Comparison of ENCODE assay signal across 8 mouse cellular contexts in genomic region chr4:119539836-119540532, GRCm38 (mm10). TPM values are rescaled to one million over a fixed set of nuclear protein-coding genes. Genes with fewer than 3 reads are reported as not detected.
DNase-seq lines count a peak whose midpoint lies in the region; ATAC-seq and TF ChIP-seq lines count a peak whose summit lies in the region.

No protein-coding gene starts in this region.

- H3K4me1 ChIP-seq in embryonic facial prominence, embryonic 11.5 days (ENCODE audit: control insufficient read depth, insufficient read depth, low read length), result no peaks in the 10 kb centered on the region; the same call in 1 of the 2 replicates
- peaks cover 13% of the 10 kb centered on the region for H3K4me1 ChIP-seq in lung, adult 2 months (ENCODE audit: control insufficient read depth, insufficient read depth, low read length)
- H3K4me1 ChIP-seq in neural tube, embryonic 13.5 days (replicated peaks), result peaks cover 32% of the 10 kb centered on the region

- peak; percentile 42 for ATAC-seq in embryonic facial prominence, embryonic 11.5 days (replicated peaks; ENCODE audit: insufficient number of reproducible peaks, low FRiP score, low TSS enrichment, low read depth)
- peak; percentile 49 for ATAC-seq in neural tube, embryonic 13.5 days (ENCODE audit: low read depth)

- no peak; the same call in 1 of the 2 replicates for TF ChIP-seq POLR2A in lung, adult 2 months (IDR thresholded peaks at IDR 0.05; ENCODE audit: borderline replicate concordance, extremely low read depth, low read depth, low read length)

- H3K27me3 ChIP-seq in embryonic facial prominence, embryonic 11.5 days (ENCODE audit: control insufficient read depth, insufficient read depth, low read length), result no peaks in the 10 kb centered on the region
- no peaks in the 10 kb centered on the region for H3K27me3 ChIP-seq in neural tube, embryonic 13.5 days

- H3K9me3 ChIP-seq in embryonic facial prominence, embryonic 11.5 days (replicated peaks; ENCODE audit: control insufficient read depth, low read length), result no peaks in the 10 kb centered on the region
- no peaks in the 10 kb centered on the region for H3K9me3 ChIP-seq in neural tube, embryonic 13.5 days

- no peaks in the 10 kb centered on the region for H3K36me3 ChIP-seq in embryonic facial prominence, embryonic 11.5 days (replicated peaks; ENCODE audit: control insufficient read depth, insufficient read depth, low read depth, low read length)
- no peaks in the 10 kb centered on the region for H3K36me3 ChIP-seq in neural tube, embryonic 13.5 days

- peak overlapping the region; percentile 97 for H3K4me3 ChIP-seq in embryonic facial prominence, embryonic 11.5 days (ENCODE audit: low read depth, low read length)
- peak overlapping the region; percentile 97 for H3K4me3 ChIP-seq in lung, adult 2 months (replicated peaks; ENCODE audit: extremely low read depth, low read depth, low read length)
- H3K4me3 ChIP-seq in neural tube, embryonic 13.5 days, result peak overlapping the region; percentile 97

- H3K27ac ChIP-seq in embryonic facial prominence, embryonic 11.5 days (replicated peaks; ENCODE audit: low read depth, low read length), result peak overlapping the region; percentile 95
- peak overlapping the region; percentile 98 for H3K27ac ChIP-seq in neural tube, embryonic 13.5 days (replicated peaks)

- TF ChIP-seq CTCF in lung, adult 2 months (IDR thresholded peaks at IDR 0.05; ENCODE audit: insufficient read depth, low read length), result no peak

- peak overlapping the region; percentile 87 for H3K9ac ChIP-seq in embryonic facial prominence, embryonic 11.5 days (replicated peaks; ENCODE audit: low read length)
- peak overlapping the region; percentile 96 for H3K9ac ChIP-seq in neural tube, embryonic 13.5 days

- WGBS in embryonic facial prominence, embryonic 11.5 days, result under 1% methylated on average over 45 of the region's 76 CpGs
- WGBS in lung, adult 2 months, result under 1% methylated on average over 66 of the region's 76 CpGs
- under 1% methylated on average over 65 of the region's 76 CpGs for WGBS in neural tube, embryonic 13.5 days

- peak overlapping the region; percentile 74 for H3K4me2 ChIP-seq in embryonic facial prominence, embryonic 11.5 days (ENCODE audit: low read depth, low read length)
- peak overlapping the region; percentile 82 for H3K4me2 ChIP-seq in neural tube, embryonic 13.5 days

- peak; percentile 82 for DNase-seq in CD4-positive helper T cell, adult 2 months (ENCODE audit: low read depth, low spot score)
- DNase-seq in adipocyte (ENCODE audit: low spot score), result peak; percentile 67
- DNase-seq in embryonic facial prominence, embryonic 11.5 days (ENCODE audit: low spot score), result peak; percentile 59
- peak; percentile 9 for DNase-seq in heart, adult 8-10 months (ENCODE audit: low spot score)
- peak; percentile 23 to 24 for DNase-seq in kidney, adult 8-10 months
- peak; percentile 45 for DNase-seq in lung, adult 2 months
- DNase-seq in thymus, adult 18-20 months, result peak; percentile 39 to 44

RNA-seq across cellular contexts. Expression of gene Frg2f1, which starts 0.7 kb away (rescaled TPM):
- polyA plus RNA-seq in embryonic facial prominence, embryonic 11.5 days (2014; fragmentation: Nextera tagmentation; extraction: Ambion mirVana), result 3.0 and 3.1 TPM in 2 replicates
- 1 to 10 TPM; 3.6 to 6.7 (median 5.8) TPM for total RNA-seq in heart, adult 8-10 months (2022)
- polyA plus RNA-seq in lung, adult 2 months (2012; rRNA removed), result 5.1 and 5.9 TPM in 2 replicates
- 5.4 and 7.2 TPM in 2 replicates for polyA plus RNA-seq in neural tube, embryonic 13.5 days (2015; fragmentation: Nextera tagmentation; extraction: Ambion mirVana)

RNA-seq across cellular contexts. Expression of gene Foxj3, which starts 3.2 kb away (rescaled TPM):
- polyA plus RNA-seq in embryonic facial prominence, embryonic 11.5 days (2014; fragmentation: Nextera tagmentation; extraction: Ambion mirVana), result 25.7 and 30.9 TPM in 2 replicates
- 10 to 100 TPM; 29.3 to 31.3 (median 29.7) TPM for total RNA-seq in heart, adult 8-10 months (2022)
- 14.1 and 18.0 TPM in 2 replicates for polyA plus RNA-seq in lung, adult 2 months (2012; rRNA removed)
- 23.5 and 26.1 TPM in 2 replicates for polyA plus RNA-seq in neural tube, embryonic 13.5 days (2015; fragmentation: Nextera tagmentation; extraction: Ambion mirVana)

RNA-seq across cellular contexts. Expression of gene Rimkla, which starts 47.6 kb away (rescaled TPM):
- polyA plus RNA-seq in embryonic facial prominence, embryonic 11.5 days (2014; fragmentation: Nextera tagmentation; extraction: Ambion mirVana), result 2.2 and 2.7 TPM in 2 replicates
- 1 to 10 TPM in 1 of 4 experiments, under 1 TPM in 3; 0.38 to 1.1 (median 0.72) TPM for total RNA-seq in heart, adult 8-10 months (2022)
- 0.14 and 0.19 TPM in 2 replicates for polyA plus RNA-seq in lung, adult 2 months (2012; rRNA removed)
- 26.3 and 28.7 TPM in 2 replicates for polyA plus RNA-seq in neural tube, embryonic 13.5 days (2015; fragmentation: Nextera tagmentation; extraction: Ambion mirVana)

Comparison
In these comparisons a context has a peak if more than half of its experiments do, and no peak if none do; other contexts are left out.
1. Peak in every context shown above with its lines: DNase-seq, ATAC-seq, H3K4me3 ChIP-seq and H3K27ac ChIP-seq.
2. DNase-seq: peak in every context shown above with its lines; median percentile 82 in CD4-positive helper T cell, adult 2 months; 67 in adipocyte; 59 in embryonic facial prominence, embryonic 11.5 days; 45 in lung, adult 2 months; 42 in thymus, adult 18-20 months; 24 in kidney, adult 8-10 months; 9 in heart, adult 8-10 months.